Mouse (Mus musculus) Muller cell, postnatal 12 days (primary cell): ENCODE measurements around the gene Rbms1.

Experiments used
- DNase-seq: peaks from one replicate; pipeline ENCODE4 v3.0.0-alpha.2; 2015; ENCODE audit errors: inconsistent ontology term

The Rbms1 gene

DNA sequence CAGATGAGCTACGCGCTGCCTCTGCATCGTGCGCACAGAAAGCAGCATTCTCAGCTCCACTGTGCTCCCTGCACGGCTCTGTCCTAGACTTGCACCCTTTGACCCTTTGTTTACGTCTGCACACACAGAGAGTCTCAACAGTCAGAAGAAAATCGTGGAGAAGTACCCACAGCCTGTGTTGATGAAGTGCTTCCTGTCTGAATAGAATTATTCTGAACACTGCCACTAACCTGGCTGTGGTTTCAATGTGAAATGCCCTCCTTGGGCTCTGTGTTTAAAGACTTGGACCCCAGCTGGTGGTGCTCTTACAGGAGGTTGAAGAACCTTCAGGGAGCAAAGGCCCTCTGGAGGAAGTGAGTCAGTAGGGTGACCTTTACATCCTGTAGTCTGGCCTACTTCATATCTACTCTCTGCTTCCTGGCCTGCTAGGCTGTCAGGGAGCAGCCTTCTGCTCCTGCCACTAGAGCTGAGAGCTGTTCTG is 153.5 kb downstream of the Rbms1 start:
- no peak for DNase-seq

DNA sequence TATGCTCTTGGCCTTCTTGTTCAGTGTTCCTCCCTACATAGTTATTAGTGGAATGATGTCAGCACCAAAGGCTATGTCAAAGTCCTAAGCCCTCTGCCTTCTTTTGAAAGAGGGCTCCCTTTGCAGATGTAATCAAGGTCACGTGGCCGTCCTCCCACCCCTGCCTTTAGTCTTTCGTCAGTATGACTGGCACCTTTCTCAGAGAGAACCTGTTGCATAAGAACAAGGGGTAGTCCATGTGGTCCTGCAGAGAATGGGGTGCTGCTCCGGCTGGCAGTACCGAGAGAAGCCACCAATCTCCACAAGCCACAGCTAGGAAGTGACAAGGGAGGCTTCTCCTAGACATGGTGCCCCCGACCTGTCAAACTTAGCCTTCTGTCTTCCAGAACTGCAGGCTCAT is 154.2 kb downstream of the Rbms1 start:
- DNase-seq = no peak

DNA sequence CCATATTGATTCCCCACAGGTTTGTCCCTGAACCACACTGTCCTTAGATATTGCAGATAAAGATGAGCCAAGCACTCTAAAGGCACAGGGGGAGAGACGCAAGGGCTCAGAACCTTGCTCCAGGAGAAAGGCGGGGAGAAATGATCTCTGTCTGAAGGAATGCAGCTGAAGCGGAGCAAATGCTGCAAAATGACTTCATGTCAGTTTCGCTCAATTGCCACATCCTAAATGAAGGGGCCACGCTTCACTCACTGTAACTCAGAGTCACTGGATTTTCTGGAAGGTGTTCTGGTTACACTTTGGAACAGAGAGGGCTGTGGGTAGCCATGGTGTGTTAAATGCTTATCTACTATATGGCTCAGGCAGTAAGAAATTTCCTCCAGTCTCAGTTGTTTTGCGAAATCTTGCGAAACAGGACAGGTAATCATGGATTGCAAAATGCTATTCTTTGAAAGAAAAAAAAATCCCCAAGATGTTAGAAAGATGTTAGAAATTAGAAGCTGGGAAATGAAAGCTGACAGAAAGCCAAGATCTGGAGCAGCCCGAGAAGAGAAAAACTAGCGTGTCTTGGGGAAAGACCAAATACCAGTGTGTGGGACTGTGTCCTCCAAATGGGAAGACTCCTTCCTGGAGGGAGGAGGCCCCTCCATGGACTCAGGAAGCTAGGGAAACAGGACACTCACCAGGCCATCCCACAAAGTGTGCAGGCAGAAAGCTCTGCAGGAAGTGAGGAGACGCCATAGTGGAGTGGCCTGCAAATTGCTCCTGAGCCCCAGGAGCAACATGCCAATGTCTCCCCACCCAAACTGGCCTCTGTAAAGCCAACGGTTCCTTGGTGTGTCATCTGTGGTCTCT is 155.4 kb downstream of the Rbms1 start:
- no peak for DNase-seq

DNA sequence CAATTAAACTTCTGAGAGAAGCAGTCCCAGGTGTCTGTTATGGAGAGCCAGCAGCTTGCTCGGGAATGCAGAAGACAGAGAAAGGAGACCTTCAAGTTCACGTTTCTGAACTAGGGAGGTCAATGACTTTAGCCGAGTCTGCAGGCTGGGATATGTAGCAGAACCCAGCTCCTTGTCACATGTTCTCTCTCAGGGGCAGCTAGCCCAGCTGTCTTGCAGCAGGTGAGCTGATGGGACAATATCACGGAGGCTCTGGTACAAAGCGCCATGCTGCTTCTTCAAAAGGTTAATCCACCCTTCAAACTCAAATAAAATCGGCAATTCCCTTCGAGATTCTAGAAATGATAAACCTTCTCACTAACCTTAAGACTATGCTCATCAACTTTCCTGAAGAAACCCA is 158.2 kb downstream of the Rbms1 start:
- no peak for DNase-seq

DNA sequence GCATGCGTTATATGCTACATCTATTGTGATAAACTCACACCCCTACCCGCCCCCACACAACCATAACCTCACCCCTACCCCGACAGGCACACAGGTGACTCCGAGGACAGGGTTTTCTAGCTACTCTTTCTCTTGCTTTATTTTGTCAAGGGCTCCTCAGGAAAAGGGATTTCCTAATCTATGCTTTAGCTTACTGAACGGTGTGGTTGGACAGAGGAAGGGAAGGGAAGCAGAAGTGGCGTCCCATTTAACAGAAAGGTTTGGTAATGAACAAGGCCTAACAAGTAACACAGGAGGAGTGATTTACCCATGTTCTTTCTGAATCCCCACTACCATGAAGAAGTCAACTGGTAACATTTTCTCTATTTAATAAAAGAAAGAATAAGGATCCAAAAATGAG is 159.6 kb downstream of the Rbms1 start:
- no peak for DNase-seq

DNA sequence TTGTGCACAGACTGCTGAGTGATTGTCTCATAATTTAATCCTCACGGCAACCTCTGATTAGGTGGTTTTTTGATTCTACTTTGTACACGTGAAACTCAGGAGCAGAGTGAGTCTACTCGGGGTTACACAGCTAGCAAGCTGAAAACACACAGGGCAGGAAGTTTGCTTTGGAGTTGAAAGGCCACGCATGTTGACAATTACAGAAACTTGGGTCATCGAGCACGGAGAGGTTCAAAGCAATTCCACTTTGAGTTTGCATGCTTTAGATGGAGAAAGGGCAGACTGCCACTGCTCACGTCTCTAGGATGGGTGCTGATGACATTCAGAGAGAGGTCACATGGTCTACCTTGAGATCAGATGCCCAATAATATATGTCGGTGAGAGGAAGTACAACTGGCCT is 160.2 kb downstream of the Rbms1 start:
- no peak for DNase-seq

DNA sequence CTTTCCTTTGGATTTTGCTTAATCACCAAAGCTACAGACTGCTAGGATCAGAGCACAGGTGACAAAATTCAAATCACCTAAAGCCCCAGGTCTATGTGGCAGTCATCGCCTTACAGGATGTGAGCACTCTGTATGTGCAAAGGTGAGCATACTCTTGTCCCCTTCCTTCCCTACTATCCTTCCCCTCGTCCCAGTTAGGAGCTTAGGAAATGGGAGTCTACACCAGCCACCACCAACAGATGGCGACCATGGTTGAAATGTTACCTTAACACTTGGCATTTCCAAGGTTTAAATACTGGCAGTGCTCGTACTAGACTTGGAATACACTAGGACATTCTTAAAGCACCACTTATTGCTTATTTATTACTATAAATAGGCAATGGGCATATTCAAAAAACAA is 160.8 kb downstream of the Rbms1 start:
- no peak for DNase-seq

DNA sequence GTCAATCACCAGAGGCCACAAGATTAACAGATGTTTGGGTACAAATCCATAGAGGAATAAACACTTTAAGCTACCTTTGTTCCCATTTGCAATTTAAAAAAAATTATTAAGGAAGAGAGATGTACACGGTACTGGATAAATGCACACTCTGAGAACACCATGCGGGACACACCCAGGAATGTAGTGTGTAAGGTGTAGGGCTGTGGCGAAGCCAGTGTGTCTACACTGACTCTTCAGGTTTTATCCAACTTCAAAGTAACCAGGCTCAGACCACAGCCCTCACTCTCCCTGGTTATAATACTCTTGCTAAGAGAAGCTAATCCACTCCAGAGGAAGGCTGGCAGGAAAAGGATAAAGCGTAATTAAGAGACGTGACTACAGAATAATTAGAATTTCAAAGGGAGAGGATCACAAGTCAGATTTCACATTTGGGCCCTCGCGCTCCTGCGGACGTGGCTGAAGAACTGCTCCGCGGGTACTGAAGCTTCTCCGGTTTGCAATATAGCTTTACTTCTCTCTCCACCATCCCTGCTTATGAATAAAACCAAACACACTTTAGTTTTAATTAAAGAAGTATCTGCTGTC is 161.3 kb downstream of the Rbms1 start:
- peak; percentile 20 for DNase-seq

DNA sequence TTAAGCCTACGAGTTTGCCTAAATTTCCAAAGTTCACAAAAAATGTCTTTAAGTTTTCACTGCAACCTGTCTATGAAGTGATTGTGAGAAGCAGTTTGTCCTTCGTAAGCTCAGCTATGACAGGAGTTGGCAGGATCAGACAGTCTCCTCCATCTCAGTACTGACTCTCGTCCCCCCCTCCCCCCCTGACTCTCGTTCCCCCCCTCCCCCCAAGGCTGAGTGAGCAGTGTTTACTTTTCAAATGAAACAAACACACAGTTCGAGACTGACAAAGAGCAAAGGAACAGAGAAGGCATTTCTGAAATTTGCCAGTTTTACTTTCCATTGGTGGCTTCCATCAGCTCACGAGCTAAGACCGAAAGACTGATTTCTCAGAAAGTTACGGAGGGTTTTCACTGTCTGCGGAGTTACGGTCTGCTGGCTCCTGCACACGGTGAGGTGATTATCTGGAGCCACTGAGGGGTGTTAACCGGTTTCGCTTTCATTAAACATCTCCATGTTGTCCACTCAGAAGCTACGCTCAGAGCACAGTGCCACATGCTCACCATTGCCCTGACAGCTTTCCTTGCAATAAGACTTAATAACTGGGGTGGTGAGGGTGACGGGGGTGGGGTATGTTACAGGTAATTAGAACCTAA is 162.0 kb downstream of the Rbms1 start:
- peak; percentile 55 for DNase-seq

DNA sequence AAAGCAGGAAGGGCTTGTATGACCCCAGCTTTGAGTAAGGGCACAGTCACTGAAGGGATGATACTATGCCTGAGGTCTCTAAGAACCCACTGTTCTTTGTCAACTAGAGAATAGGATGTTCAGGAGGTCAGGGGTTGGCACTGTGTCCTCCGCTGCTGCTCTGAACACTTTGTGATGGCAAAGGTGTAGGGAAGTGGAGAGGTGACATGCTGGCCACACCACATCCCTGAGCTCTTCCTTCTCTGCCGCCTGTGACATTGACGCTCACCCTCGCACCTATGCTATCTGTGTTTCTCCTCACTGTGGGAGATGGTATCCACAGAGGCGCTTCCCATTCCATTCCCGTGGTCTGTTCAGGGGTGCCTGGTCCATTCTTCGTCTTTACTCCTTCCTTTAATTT is 163.2 kb downstream of the Rbms1 start:
- DNase-seq = no peak

DNA sequence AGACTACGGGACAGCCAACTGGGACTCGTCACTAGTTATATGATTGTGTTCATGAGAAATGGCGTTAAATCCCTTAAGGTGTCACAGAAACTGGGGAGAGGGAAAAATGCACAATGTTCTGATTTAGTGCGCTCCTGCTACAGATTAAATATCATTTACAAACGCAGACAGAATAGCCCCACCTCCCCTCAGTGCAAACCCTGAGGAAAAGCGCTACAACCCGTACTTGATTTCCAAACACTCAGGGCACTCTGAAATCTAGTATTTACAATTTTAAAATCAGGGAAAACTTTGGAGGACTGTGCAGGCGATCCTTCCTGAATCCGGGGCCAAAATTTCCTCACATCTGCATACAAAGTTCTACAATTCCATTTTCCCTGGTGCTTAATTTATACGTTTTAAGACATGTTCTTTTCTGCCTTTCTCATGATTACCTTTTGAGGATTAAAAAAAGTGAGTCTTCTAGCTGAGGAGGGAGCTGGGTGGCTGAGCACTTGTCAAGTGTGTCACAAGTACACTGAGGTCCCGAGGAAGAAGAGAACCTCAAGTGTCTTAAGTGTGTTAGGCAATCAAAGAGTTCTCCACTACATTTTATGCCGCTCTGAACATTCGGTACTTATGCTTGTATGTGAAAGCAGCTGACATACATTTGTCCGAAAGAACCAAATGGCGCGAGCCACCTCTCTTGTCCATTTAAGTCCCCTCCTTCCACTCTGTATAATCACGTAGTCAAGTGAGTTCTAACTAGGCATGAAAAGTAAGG is 164.0 kb downstream of the Rbms1 start:
- DNase-seq = no peak

DNA sequence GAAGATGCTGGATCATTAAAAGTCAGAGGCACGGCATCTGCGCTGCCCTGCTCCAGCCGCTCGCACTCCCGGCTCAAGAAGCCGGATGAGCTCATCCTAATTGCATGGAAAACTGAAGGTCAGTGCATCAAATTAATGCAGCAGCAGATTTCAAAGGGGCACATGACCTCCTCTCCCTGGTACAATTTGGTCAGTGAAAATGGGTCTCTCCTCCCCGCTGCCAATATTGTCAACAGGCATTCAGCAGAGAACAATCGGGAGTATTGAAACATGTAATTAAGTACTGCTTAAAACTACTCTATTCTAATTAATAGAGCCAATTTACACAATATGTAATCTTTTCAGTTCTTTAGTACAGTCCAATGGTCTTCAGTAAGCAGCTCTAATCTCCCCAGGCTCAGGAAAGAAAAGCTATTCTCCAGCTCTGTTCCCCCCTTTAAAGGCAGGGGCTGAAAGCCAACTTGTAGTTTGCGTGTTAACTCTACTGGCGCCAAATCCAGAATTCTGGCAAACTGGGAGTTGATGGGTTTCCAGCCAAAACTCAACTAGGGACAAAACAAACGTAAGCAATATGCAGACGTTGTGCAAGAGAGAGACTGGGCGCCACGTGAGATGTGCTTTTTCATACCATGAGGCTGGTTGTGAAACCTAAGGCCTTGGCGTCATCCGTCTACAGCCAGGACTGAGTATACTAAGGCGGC is 165.9 kb downstream of the Rbms1 start:
- DNase-seq = peak; percentile 88

DNA sequence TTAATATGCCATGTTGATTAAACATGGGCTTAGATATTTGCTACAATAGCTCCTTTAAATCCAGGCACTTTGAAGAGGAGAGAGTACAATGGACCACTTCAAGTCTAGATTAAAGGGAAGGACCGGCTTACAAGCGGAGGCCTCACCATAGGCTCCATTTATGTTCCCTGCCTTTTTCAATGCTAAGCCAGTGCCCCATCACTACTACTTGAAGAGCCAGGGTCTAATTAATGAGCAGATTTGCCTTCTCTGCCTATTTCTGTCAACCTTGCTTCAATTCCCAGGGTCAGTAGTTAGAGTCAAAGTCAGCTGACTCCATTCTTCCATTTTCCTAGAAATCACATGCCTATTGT is 166.4 kb downstream of the Rbms1 start:
- DNase-seq = no peak

DNA sequence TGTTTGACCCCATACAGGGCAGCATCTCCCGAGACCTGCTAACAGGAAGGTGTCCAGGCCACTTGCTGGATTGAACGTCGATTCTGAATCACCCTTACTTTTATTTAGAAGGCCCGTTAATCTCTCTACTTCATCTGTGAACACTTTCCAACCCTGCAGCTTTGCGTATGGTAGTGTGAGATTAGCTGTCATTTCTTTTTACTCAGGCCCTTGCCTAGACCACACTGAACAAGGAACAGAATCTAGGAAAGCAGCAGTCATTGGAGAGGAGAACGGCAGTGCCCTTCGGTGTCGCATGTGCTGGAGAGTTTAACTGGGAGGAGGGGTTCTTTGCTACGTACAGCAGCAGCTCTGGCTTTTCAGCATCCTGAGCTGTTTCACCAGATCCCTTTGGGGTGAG is 167.1 kb downstream of the Rbms1 start:
- no peak for DNase-seq

DNA sequence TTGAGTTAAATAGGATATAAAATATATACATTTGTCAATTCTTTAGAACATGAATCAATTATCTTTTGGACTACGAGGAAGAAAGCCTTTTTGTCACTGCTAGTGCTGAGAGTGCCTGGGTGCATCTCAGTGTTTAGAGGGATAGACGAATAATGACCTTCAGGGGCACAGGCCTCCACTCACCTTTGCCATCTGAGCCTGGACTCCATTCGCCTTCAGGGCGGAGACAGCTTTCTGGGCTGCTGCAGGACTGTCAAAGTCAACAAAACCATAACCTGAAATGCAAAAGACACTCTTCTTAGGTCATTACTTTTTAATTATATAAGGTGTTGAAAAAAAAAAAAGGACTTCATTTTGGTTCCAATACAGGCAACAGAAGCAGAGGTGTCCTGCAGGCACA is 170.5 kb downstream of the Rbms1 start:
- no peak for DNase-seq

DNA sequence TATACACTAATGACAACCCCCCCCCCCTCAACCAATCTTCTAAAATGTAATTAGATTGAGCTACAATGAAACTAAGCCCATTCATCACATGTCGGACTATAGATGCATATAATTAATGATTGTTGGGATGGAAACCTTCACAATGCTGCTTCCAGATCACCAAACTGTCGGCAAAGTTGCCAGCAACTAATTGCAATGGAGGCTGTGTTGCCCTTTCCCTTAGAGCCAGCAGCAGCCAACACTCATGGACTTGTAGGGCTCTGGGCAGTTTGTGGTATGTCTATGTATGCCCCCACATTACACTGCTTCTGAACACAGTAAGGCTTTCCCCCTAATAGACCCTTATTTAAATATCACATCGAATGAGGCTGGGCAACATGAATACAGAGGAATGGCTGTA is 173.9 kb downstream of the Rbms1 start:
- DNase-seq = no peak

DNA sequence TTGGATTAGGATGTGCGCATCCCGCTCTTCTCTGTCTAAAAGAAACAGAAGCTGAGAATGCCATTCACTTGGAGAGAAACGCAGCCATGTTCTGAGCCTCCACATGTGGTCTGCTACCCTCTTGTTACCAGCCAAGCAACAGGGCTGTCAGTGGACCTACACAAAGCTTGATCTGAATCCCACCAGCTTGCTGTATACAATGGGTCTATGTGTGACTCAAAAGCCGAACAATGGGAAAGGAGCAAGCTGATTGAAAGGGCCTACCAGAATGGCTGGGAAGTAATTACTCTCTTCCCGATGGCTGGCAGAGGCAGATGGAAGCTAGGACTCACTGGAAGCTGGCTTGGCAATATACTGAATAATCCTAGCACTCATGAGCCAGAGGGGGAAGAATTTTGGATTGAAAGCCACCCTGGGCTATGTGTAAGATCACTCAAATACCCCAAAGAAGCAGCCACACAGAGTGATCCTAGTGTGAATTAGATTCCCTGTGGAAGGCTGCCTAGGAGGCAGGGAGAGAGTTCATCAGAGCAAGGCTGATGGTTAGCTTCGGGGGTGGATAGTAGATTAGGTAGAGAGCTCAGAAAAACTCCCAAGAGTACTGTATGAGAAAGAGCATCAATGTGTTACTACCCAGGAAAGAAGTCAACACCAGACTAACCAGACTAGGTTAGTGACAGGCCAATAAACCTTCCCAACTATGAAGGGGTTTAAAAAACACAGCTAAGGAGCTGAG is 174.7 kb downstream of the Rbms1 start:
- DNase-seq = peak; percentile 87

DNA sequence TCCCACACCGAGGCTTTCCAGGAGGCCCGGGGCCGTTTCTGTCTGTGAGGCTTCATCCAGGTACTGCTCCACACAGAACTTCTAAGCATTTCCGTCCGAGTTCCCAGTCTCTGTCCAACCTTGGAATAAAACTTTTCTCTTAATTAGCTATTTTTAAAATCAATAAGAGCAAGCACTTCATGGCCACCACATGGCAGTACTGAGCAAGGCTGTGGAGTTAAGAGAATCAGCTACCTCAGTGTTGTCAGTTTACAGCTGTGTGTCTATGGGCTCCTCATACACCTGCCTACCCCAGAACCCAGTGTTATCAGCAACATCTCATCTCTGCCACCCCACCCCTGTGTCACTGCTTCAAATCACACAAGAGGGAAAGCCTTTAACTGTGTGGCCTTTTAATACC is 175.9 kb downstream of the Rbms1 start:
- DNase-seq = no peak

DNA sequence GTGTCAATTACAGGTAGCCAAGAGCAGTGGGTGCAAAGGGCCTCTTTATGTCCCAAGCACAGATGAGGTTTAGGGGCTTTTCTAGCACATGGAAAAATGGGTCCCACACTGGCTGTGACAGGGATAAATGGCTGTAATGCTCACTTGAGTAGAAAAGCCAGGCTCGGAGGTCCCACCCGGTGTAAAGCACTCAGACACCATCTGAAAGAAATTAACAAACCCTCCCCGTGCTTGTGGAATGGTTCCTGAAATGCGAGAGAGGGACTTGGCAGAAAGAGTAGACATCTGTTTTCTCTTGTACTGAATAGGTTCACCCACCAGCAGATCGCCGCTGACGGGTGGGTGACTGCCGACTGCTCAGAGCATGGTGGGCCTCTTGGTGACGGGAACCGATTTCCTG is 176.7 kb downstream of the Rbms1 start:
- no peak for DNase-seq

DNA sequence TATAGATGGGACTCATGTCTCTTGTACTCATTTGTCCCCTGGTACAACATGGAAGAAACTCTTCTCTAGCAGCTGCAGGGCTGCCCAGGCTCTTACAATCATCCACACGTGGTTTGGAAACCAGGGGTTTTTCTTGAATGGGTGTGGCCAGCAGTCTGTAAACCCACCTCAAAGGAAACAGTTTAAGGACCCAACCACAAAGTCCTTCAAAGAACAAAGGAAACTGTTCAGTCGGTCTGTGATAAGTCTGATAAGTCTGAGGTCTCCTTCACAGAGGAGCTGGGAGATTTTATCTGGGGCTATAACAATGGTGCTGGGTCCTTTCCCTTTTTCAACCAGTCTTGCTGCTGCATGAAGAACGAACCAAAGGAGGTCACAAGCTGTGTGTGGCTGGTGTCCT is 188.5 kb downstream of the Rbms1 start:
- DNase-seq = no peak

DNA sequence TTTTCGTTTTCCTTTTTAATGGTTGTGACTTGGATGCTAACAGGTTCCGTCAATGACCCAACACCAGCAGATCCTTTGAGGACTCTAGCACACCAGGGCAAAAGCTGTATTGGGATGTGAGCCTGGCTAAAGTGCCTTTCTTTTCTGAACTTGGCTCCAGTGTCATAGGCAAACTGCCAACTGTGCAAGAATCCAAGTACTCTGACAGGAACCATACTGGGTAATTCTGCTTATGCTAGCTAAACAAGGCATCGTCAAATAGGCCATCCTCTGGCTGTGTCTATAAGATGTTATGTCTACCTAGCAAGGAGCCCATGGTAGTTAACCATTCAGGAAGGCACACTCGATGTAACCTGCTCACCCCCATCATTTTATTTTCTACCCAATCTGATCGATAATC is 189.4 kb downstream of the Rbms1 start:
- DNase-seq = peak; percentile 57
